23 mouse cellular contexts compared by ENCODE assay signal in the genomic region with DNA sequence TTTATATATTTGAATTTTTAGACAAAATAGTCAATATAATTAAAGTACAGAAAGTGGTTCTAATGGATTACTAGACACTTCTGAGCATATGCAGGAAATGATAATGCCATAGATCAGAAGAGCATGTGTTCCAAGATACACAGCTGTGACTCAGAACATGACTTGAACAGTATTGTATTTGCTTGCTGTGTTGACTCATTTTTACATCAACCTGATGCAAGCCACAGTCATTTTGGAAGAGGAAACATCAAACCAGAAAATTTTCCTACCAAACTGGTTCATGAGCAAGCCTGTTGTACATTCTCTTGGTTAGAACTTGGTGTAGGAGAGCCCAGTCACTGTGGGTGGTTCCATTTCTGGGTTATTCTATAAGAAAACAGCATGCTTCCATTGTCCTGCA.
"Had no signal": no experiment of that assay in that cellular context is flagged by ENCODE, and none has a peak within 500 bp of the region (broad histone marks: within the 10 kb centered on the region; RNA-seq: fewer than 3 reads in every experiment).

No protein-coding gene starts in this region.

- H3K4me3 ChIP-seq: heart, adult 2 months; heart, embryonic 13.5 days; heart, embryonic 15.5 days; hindbrain, embryonic 10.5 days; hindbrain, embryonic 12.5 days; intestine, embryonic 15.5 days; layer of hippocampus, adult 2 months; left cerebral cortex, adult 2 months; limb, embryonic 13.5 days; limb, embryonic 15.5 days; liver, embryonic 12.5 days had no signal

- H3K4me2 ChIP-seq: heart, embryonic 11.5 days; heart, embryonic 13.5 days; heart, embryonic 15.5 days; hindbrain, embryonic 12.5 days; hindbrain, embryonic 14.5 days; intestine, embryonic 15.5 days; limb, embryonic 13.5 days; limb, embryonic 15.5 days; liver, embryonic 12.5 days had no signal

- H3K36me3 ChIP-seq: heart, embryonic 13.5 days; heart, embryonic 15.5 days; hindbrain, embryonic 10.5 days; hindbrain, embryonic 12.5 days; intestine, embryonic 15.5 days; limb, embryonic 13.5 days; limb, embryonic 15.5 days; liver, embryonic 12.5 days had no signal

- DNase-seq: gastrocnemius, postnatal 14 days; gastrocnemius, postnatal 36 days; heart, adult 11 months; heart, adult 2 months; heart, postnatal 4 days; kidney, adult 18-20 months; kidney, adult 8-10 months; kidney, postnatal 10 days; kidney, postnatal 25 days; kidney, postnatal 4 days; left cerebral cortex, postnatal 4 days had no signal

- H3K27me3 ChIP-seq: heart, embryonic 13.5 days; heart, embryonic 15.5 days; hindbrain, embryonic 12.5 days; intestine, embryonic 15.5 days; limb, embryonic 13.5 days; limb, embryonic 15.5 days; liver, embryonic 12.5 days had no signal
